Mouse (Mus musculus) midbrain, embryonic 13.5 days (tissue): ENCODE measurements around the gene Camta1. TPM values are rescaled to one million over a fixed set of nuclear protein-coding genes. Genes with fewer than 3 reads are reported as not detected.

Source experiments
- ATAC-seq: fragments of 200-750 bp; cut with Nextera tagmentation; 2 replicates; pipeline ENCODE4 v1.8.0; 2017; ENCODE audit warnings: mild to moderate bottlenecking, moderate TSS enrichment, moderate library complexity
- H3K27ac ChIP-seq: fragments of 300-500 bp; sonication (generic); 2 replicates; pipeline ENCODE4 v1.5.1; 2015; ENCODE audit warnings: inconsistent platforms, mild to moderate bottlenecking, moderate library complexity
- H3K27me3 ChIP-seq: fragments of 300-500 bp; sonication (generic); 2 replicates; pipeline ENCODE4 v1.6.1; 2015; ENCODE audit warnings: mild to moderate bottlenecking, inconsistent platforms
- H3K36me3 ChIP-seq: fragments of 300-500 bp; sonication (generic); 2 replicates; pipeline ENCODE4 v1.6.1; 2015; ENCODE audit warnings: mild to moderate bottlenecking, inconsistent platforms
- H3K4me1 ChIP-seq: fragments of 300-500 bp; sonication (generic); replicated peaks from 2 replicates; pipeline ENCODE4 v1.6.1; 2015; ENCODE audit warnings: inconsistent platforms
- H3K4me2 ChIP-seq: fragments of 300-500 bp; sonication (generic); replicated peaks from 2 replicates; pipeline ENCODE4 v1.6.1; 2015; ENCODE audit warnings: moderate library complexity, mild to moderate bottlenecking, inconsistent platforms
- H3K4me3 ChIP-seq: fragments of 300-500 bp; sonication (generic); replicated peaks from 2 replicates; pipeline ENCODE4 v1.5.1; 2015; ENCODE audit warnings: mild to moderate bottlenecking, inconsistent platforms
- H3K9ac ChIP-seq: fragments of 300-500 bp; sonication (generic); replicated peaks from 2 replicates; pipeline ENCODE4 v1.6.1; 2015; ENCODE audit warnings: mild to moderate bottlenecking, inconsistent platforms
- H3K9me3 ChIP-seq: fragments of 300-500 bp; sonication (generic); 2 replicates; pipeline ENCODE4 v1.6.1; 2016; ENCODE audit warnings: mild to moderate bottlenecking, inconsistent platforms
- WGBS: fragments of 180-500 bp; shearing (Covaris S2); methylation state at CpG from one replicate; pipeline ENCODE4 v1.1.7; 2015; 5-methylcytosine and 5-hydroxymethylcytosine counted together
- polyA plus RNA-seq: library from polyadenylated mRNA; unstranded; fragments of >200 nt; fragmentation: Nextera tagmentation; extraction: Ambion mirVana; gene quantifications from 2 replicates; pipeline ENCODE4 v1.2.1, GENCODE M21; 2015

Gene Camta1
- polyA plus RNA-seq, 1 experiment from 2014 or later = 163 TPM

- no peaks in the 10 kb centered on the region for H3K9me3 ChIP-seq
- H3K27me3 ChIP-seq = no peaks in the 10 kb centered on the region
- H3K4me3 ChIP-seq = no peak overlapping the region
- H3K4me2 ChIP-seq = no peak overlapping the region
- H3K9ac ChIP-seq = no peak overlapping the region
- 0 out of 2 replicates have a peak, but pooled peaks cover 5% of the 10 kb centered on the region for H3K4me1 ChIP-seq
- ATAC-seq = no peak
- no peaks in the 10 kb centered on the region for H3K36me3 ChIP-seq
- no peak overlapping the region for H3K27ac ChIP-seq
- 55% methylated on average over 14 of the region's 14 CpGs for WGBS
Observed at GRCm38 (mm10) chr4:150926924-150927705, 934.6 kb downstream of the Camta1 start.

- Histone ChIP-seq H3K4me2 (no peak overlapping the region), H3K9ac (no peak overlapping the region), H3K27ac (no peak overlapping the region), H3K36me3 (no peaks in the 10 kb centered on the region), H3K27me3 (no peaks in the 10 kb centered on the region), H3K4me1 (0 out of 2 replicates have a peak, but pooled peaks cover 5% of the 10 kb centered on the region), H3K4me3 (no peak overlapping the region), H3K9me3 (no peaks in the 10 kb centered on the region)
- WGBS = 57% methylated on average over 5 of the region's 5 CpGs
- no peak for ATAC-seq
Observed at GRCm38 (mm10) chr4:150925923-150926322, 935.8 kb downstream of the Camta1 start.

GRCm38 (mm10) chr4:150924936-150925335 lies 936.7 kb downstream of the Camta1 start:
- no peak overlapping the region for H3K4me2 ChIP-seq
- no peaks in the 10 kb centered on the region for H3K9me3 ChIP-seq
- 0 out of 2 replicates have a peak, but pooled peaks cover 5% of the 10 kb centered on the region for H3K4me1 ChIP-seq
- 89% methylated on average over 6 of the region's 6 CpGs for WGBS
- ATAC-seq = no peak
- H3K9ac ChIP-seq = no peak overlapping the region
- no peak overlapping the region for H3K4me3 ChIP-seq
- H3K36me3 ChIP-seq = no peaks in the 10 kb centered on the region
- H3K27ac ChIP-seq = no peak overlapping the region
- no peaks in the 10 kb centered on the region for H3K27me3 ChIP-seq

- Histone ChIP-seq H3K4me1 (0 out of 2 replicates have a peak, but pooled peaks cover 5% of the 10 kb centered on the region), H3K36me3 (no peaks in the 10 kb centered on the region), H3K9ac (no peak overlapping the region), H3K27me3 (no peaks in the 10 kb centered on the region), H3K9me3 (no peaks in the 10 kb centered on the region), H3K4me2 (no peak overlapping the region), H3K27ac (no peak overlapping the region), H3K4me3 (no peak overlapping the region)
- no peak for ATAC-seq
- WGBS = 86% methylated on average over 13 of the region's 13 CpGs
Observed at GRCm38 (mm10) chr4:150924308-150924707, 937.4 kb downstream of the Camta1 start.

- WGBS = 89% methylated on average over 8 of the region's 8 CpGs
Observed at GRCm38 (mm10) chr4:150921206-150921605, 940.5 kb downstream of the Camta1 start.

DNA sequence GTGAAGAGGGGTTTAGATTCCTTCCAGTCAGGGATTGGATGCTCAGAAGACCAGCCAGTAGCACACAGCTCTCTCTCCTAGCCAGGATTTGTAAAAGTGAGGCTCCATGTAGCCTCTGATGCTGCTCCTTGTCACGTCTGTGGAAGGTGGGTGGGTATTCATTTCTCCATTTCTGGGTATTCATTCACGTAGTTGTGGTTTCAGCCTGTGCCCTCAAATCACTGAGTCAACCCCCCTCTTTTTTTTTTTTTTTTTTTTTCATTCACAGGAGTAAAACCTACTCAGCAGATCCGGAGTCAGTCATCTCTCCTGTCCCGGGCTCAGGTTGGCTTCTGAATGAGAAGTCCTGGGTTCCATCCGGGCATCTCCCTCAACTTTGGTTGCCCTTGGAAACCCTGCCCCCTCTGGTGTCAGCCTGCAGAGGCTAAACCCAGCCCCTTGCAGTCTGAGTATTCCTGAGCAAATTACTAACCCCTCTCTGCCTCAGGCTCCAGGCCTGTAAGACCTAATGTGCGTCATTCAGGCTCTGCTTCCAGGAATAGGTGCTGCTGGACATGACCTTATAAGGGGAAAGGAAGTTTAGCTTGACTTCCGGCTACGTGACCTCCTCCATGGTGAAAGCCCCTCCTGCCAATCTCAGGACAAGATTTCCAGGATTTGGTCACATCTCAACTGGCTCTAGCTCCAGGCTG lies 944.2 kb downstream of the Camta1 start:
- no peak for ATAC-seq
- Histone ChIP-seq H3K27ac (no peak overlapping the region), H3K9me3 (no peaks in the 10 kb centered on the region), H3K9ac (no peak overlapping the region), H3K4me2 (no peak overlapping the region), H3K27me3 (no peaks in the 10 kb centered on the region), H3K4me1 (peaks cover 18% of the 10 kb centered on the region), H3K36me3 (no peaks in the 10 kb centered on the region), H3K4me3 (no peak overlapping the region)
- WGBS = 75% methylated on average over 8 of the region's 8 CpGs

More at GRCm38 (mm10) chr4:150921206-150921605, 940.5 kb downstream of the Camta1 start:
- no peaks in the 10 kb centered on the region for H3K36me3 ChIP-seq
- no peak overlapping the region for H3K4me3 ChIP-seq
- H3K27ac ChIP-seq = no peak overlapping the region
- ATAC-seq = no peak
- H3K4me2 ChIP-seq = no peak overlapping the region
- H3K9me3 ChIP-seq = no peaks in the 10 kb centered on the region
- no peaks in the 10 kb centered on the region for H3K27me3 ChIP-seq
- no peak overlapping the region for H3K9ac ChIP-seq
- no peaks in the 10 kb centered on the region for H3K4me1 ChIP-seq

DNA sequence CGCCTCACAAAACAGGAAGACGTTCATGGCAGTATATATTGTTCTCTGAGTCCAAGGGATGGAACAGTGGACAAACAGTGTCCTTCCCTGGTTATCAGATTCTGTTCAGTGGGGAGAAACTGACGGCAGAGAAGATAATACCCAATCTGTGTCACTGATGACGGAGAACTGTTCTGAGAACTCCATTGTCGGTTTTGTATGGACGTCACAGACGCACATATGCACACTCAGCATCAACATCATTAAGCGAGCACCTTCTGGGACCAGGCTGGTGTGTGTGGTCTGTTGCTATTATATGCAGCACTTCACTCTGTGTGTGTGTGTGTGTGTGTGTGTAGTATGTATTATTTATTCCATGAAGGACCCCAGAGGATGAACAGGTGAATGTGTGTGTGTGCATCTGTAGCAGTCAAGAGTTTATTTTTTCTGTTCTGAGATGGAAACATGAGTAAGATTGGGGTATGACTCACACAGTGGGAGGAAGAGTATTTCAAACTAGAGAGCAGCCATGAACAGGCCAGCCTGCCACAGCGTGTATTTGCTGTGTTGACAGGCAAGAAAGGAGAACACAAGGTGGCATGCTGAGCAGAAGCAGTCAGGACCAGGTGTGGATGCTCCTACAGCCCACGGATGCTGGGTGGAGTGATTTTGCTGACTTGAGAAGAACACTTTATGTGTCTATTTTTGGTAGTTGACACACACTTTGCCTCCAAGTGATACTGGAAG lies 946.3 kb downstream of the Camta1 start:
- Histone ChIP-seq H3K4me3 (peak overlapping the region; percentile 67), H3K27ac (peak overlapping the region; percentile 69), H3K9me3 (no peaks in the 10 kb centered on the region), H3K4me1 (peaks cover 18% of the 10 kb centered on the region), H3K36me3 (no peaks in the 10 kb centered on the region), H3K9ac (peak overlapping the region; percentile 85), H3K27me3 (no peaks in the 10 kb centered on the region), H3K4me2 (peak overlapping the region; percentile 77)
- WGBS = 55% methylated on average over 10 of the region's 10 CpGs
- 0 out of 2 replicates have a peak, but pooled peaks have one; percentile 29 for ATAC-seq

- Histone ChIP-seq H3K4me1 (peaks cover 22% of the 10 kb centered on the region), H3K9me3 (no peaks in the 10 kb centered on the region), H3K4me2 (peak within 1 kb of the TSS; percentile 77), H3K27me3 (no peaks in the 10 kb centered on the region), H3K4me3 (peak within 1 kb of the TSS; percentile 67), H3K36me3 (no peaks in the 10 kb centered on the region), H3K9ac (peak within 1 kb of the TSS; percentile 85), H3K27ac (peak within 1 kb of the TSS; percentile 76)
- ATAC-seq = peak; percentile 86
- WGBS = under 1% methylated on average over 48 of the region's 48 CpGs
Observed at GRCm38 (mm10) chr4:150914290-150914733, 947.4 kb downstream of the Camta1 start, which contains the start of the genes Park7 and Tnfrsf9. TSS of gene Park7 (minus strand) at chr4:150914437. TSS of gene Tnfrsf9 (plus strand) at chr4:150914562.

DNA sequence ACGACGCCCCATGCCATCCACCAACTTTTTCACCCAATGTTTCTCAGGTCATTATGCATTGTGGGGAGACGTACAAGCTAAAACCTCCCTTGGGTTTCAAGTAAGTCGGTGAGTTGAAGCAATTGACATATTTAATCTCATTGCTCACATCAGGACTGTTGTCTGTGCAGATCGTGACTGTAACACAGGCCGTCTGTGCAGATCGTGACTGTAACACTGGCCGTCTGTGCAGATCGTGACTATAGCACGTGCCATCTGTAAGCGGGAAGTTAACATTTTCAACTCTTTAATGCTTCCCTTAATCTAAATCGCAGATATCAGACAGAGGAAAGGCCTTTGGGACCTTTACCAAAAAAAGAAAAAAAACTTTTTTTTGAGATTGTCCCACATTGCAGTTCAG lies 947.9 kb downstream of the Camta1 start:
- peak overlapping the region; percentile 76 for H3K27ac ChIP-seq
- H3K27me3 ChIP-seq = no peaks in the 10 kb centered on the region
- 15% methylated on average over 12 of the region's 12 CpGs for WGBS
- H3K9me3 ChIP-seq = no peaks in the 10 kb centered on the region
- H3K4me3 ChIP-seq = peak overlapping the region; percentile 67
- peaks cover 26% of the 10 kb centered on the region for H3K4me1 ChIP-seq
- H3K36me3 ChIP-seq = no peaks in the 10 kb centered on the region
- no peak for ATAC-seq
- peak overlapping the region; percentile 85 for H3K9ac ChIP-seq
- peak overlapping the region; percentile 77 for H3K4me2 ChIP-seq

GRCm38 (mm10) chr4:150910164-150910951 lies 951.3 kb downstream of the Camta1 start:
- H3K27ac ChIP-seq = peak overlapping the region; percentile 61
- H3K9ac ChIP-seq = 0 out of 2 replicates have a peak overlapping the region, but pooled peaks have one; percentile 16
- peak; percentile 51; the same call in 1 of the 2 replicates for ATAC-seq
- peaks cover 39% of the 10 kb centered on the region for H3K4me1 ChIP-seq
- H3K4me2 ChIP-seq = peak overlapping the region; percentile 87
- WGBS = 86% methylated on average over 19 of the region's 19 CpGs
- H3K36me3 ChIP-seq = peaks cover 12% of the 10 kb centered on the region
- H3K27me3 ChIP-seq = no peaks in the 10 kb centered on the region
- no peaks in the 10 kb centered on the region for H3K9me3 ChIP-seq
- H3K4me3 ChIP-seq = peak overlapping the region; percentile 73
